12 mouse cellular contexts compared by ENCODE assay signal in the genomic region with DNA sequence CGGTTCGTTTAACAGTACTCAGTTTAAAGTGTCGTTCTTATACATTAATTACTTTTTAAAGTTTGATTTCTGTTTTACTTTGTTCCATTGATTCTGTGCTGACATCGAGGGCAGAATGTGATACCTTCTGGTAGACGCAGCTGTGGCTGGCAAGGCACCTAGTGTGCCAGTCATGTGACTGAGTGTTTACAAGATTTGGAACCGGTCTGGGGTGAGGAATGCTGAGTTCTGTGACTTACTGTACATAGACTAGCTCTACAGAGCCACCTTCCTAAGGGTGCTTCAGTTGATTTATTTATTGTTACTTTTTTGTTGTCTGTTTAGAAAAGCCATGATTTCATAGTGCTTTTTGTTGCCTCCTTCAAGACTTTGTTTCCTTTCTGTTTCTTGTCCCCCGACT. TPM values are rescaled to one million over a fixed set of nuclear protein-coding genes. Genes with fewer than 3 reads are reported as not detected.
DNase-seq lines count a peak whose midpoint lies in the region; ATAC-seq and TF ChIP-seq lines count a peak whose summit lies in the region.
"Had no signal": no experiment of that assay in that cellular context is flagged by ENCODE, and none has a peak within 500 bp of the region (broad histone marks: within the 10 kb centered on the region; RNA-seq: fewer than 3 reads in every experiment).

No protein-coding gene starts in this region.

- H3K4me2 ChIP-seq in forebrain, embryonic 16.5 days (ENCODE audit: low read length), result no peak overlapping the region
- no peak overlapping the region for H3K4me2 ChIP-seq in limb, embryonic 15.5 days
- H3K4me2 ChIP-seq in midbrain, embryonic 11.5 days, result no peak overlapping the region
- no peak overlapping the region for H3K4me2 ChIP-seq in stomach, postnatal 0 days (replicated peaks; ENCODE audit: low read depth)
- H3K4me2 ChIP-seq: lung, embryonic 15.5 days had no signal

- 38% methylated on average over 7 of the region's 7 CpGs for WGBS in forebrain, embryonic 16.5 days
- WGBS in forebrain, embryonic 10.5 days, result 89% methylated on average over 7 of the region's 7 CpGs
- WGBS in limb, embryonic 15.5 days, result 48% methylated on average over 7 of the region's 7 CpGs
- WGBS in midbrain, embryonic 11.5 days, result 84% methylated on average over 7 of the region's 7 CpGs
- 54% methylated on average over 7 of the region's 7 CpGs for WGBS in stomach, postnatal 0 days

- peak overlapping the region; percentile 63 for H3K27ac ChIP-seq in forebrain, embryonic 16.5 days (ENCODE audit: low read length)
- H3K27ac ChIP-seq in forebrain, embryonic 10.5 days, result no peak overlapping the region
- H3K27ac ChIP-seq in limb, embryonic 15.5 days, result 0 out of 2 replicates have a peak overlapping the region, but pooled peaks have one; percentile 33
- no peak overlapping the region for H3K27ac ChIP-seq in midbrain, embryonic 11.5 days (ENCODE audit: low read depth, low read length)
- no peak overlapping the region for H3K27ac ChIP-seq in stomach, postnatal 0 days (replicated peaks)

- TF ChIP-seq EP300 in stomach, postnatal 0 days (optimal IDR thresholded peaks at IDR 0.05), result no peak

- H3K4me1 ChIP-seq in forebrain, embryonic 16.5 days (replicated peaks; ENCODE audit: control insufficient read depth, insufficient read depth, low read length), result peaks cover 40% of the 10 kb centered on the region
- H3K4me1 ChIP-seq in forebrain, embryonic 10.5 days, result peaks cover 23% of the 10 kb centered on the region
- H3K4me1 ChIP-seq in limb, embryonic 15.5 days, result peaks cover 30% of the 10 kb centered on the region
- no peaks in the 10 kb centered on the region for H3K4me1 ChIP-seq in midbrain, embryonic 11.5 days (ENCODE audit: control insufficient read depth, insufficient read depth, low read length)
- H3K4me1 ChIP-seq in stomach, postnatal 0 days (replicated peaks; ENCODE audit: control insufficient read depth, insufficient read depth), result no peaks in the 10 kb centered on the region

- DNase-seq in forebrain, embryonic 10.5 days (ENCODE audit: extremely low spot score, low spot score), result no peak
- DNase-seq in urinary bladder, postnatal 14 days (ENCODE audit: low spot score), result peak; percentile 36
- DNase-seq in urinary bladder, postnatal 4 days (ENCODE audit: low spot score in 2 of 2), result no peak
- DNase-seq in adrenal gland, postnatal 4 days (ENCODE audit: low spot score in 2 of 2), result no peak
- no peak for DNase-seq in midbrain, embryonic 11.5 days (ENCODE audit: low spot score, missing footprints)
- DNase-seq in stomach, postnatal 0 days (ENCODE audit: low spot score), result no peak
- DNase-seq: adrenal gland, postnatal 10 days; heart, postnatal 4 days; spleen, adult 18-20 months had no signal

- TF ChIP-seq CTCF in stomach, postnatal 0 days (IDR thresholded peaks at IDR 0.05; ENCODE audit: low read depth), result no peak

- peak; percentile 54 for ATAC-seq in forebrain, embryonic 16.5 days
- no peak for ATAC-seq in limb, embryonic 15.5 days (ENCODE audit: insufficient number of reproducible peaks, low FRiP score, low TSS enrichment, low read depth)
- ATAC-seq in midbrain, embryonic 11.5 days (ENCODE audit: low FRiP score), result no peak
- no peak for ATAC-seq in stomach, postnatal 0 days (ENCODE audit: low FRiP score, low TSS enrichment)

- H3K36me3 ChIP-seq in forebrain, embryonic 16.5 days (ENCODE audit: control insufficient read depth, insufficient read depth), result peaks cover 11% of the 10 kb centered on the region; the same call in 1 of the 2 replicates
- H3K36me3 ChIP-seq in forebrain, embryonic 10.5 days (replicated peaks), result peaks cover 63% of the 10 kb centered on the region
- peaks cover 35% of the 10 kb centered on the region for H3K36me3 ChIP-seq in limb, embryonic 15.5 days
- H3K36me3 ChIP-seq in midbrain, embryonic 11.5 days (ENCODE audit: control insufficient read depth, insufficient read depth, low read length), result 0 out of 2 replicates have a peak, but pooled peaks cover 5% of the 10 kb centered on the region
- no peaks in the 10 kb centered on the region; the same call in 1 of the 2 replicates for H3K36me3 ChIP-seq in stomach, postnatal 0 days (ENCODE audit: control insufficient read depth, insufficient read depth, low read length)

- H3K9me3 ChIP-seq in forebrain, embryonic 16.5 days (ENCODE audit: control insufficient read depth, low read length), result no peaks in the 10 kb centered on the region
- no peaks in the 10 kb centered on the region for H3K9me3 ChIP-seq in forebrain, embryonic 10.5 days
- no peaks in the 10 kb centered on the region for H3K9me3 ChIP-seq in limb, embryonic 15.5 days
- no peaks in the 10 kb centered on the region for H3K9me3 ChIP-seq in midbrain, embryonic 11.5 days (ENCODE audit: control insufficient read depth, low read length)
- no peaks in the 10 kb centered on the region for H3K9me3 ChIP-seq in stomach, postnatal 0 days (ENCODE audit: control insufficient read depth, low read length)
- H3K9me3 ChIP-seq: lung, embryonic 15.5 days had no signal

- no peak overlapping the region for H3K4me3 ChIP-seq in forebrain, embryonic 16.5 days (replicated peaks; ENCODE audit: low read length)
- no peak overlapping the region for H3K4me3 ChIP-seq in forebrain, embryonic 10.5 days
- H3K4me3 ChIP-seq in limb, embryonic 15.5 days, result no peak overlapping the region
- no peak overlapping the region for H3K4me3 ChIP-seq in midbrain, embryonic 11.5 days (ENCODE audit: low read depth, low read length)
- no peak overlapping the region for H3K4me3 ChIP-seq in stomach, postnatal 0 days (ENCODE audit: low read depth, low read length)
- H3K4me3 ChIP-seq: lung, embryonic 15.5 days had no signal

- H3K27me3 ChIP-seq in forebrain, embryonic 16.5 days (replicated peaks; ENCODE audit: control insufficient read depth, insufficient read depth, low read length), result no peaks in the 10 kb centered on the region
- H3K27me3 ChIP-seq in forebrain, embryonic 10.5 days (ENCODE audit: poor library complexity, severe bottlenecking), result no peaks in the 10 kb centered on the region
- no peaks in the 10 kb centered on the region for H3K27me3 ChIP-seq in limb, embryonic 15.5 days
- no peaks in the 10 kb centered on the region for H3K27me3 ChIP-seq in midbrain, embryonic 11.5 days (ENCODE audit: control insufficient read depth, insufficient read depth, low read length)
- H3K27me3 ChIP-seq in stomach, postnatal 0 days (ENCODE audit: control insufficient read depth, insufficient read depth, low read length), result no peaks in the 10 kb centered on the region
- H3K27me3 ChIP-seq: lung, embryonic 15.5 days had no signal

- no peak overlapping the region for H3K9ac ChIP-seq in forebrain, embryonic 16.5 days (replicated peaks; ENCODE audit: low read depth, low read length)
- no peak overlapping the region for H3K9ac ChIP-seq in limb, embryonic 15.5 days
- H3K9ac ChIP-seq in midbrain, embryonic 11.5 days (ENCODE audit: low read length), result no peak overlapping the region
- no peak overlapping the region for H3K9ac ChIP-seq in stomach, postnatal 0 days (ENCODE audit: low read length)
- H3K9ac ChIP-seq: lung, embryonic 15.5 days had no signal

RNA-seq across cellular contexts. Expression of a gene that starts 18.1 kb away (rescaled TPM):
- polyA plus RNA-seq in forebrain, embryonic 16.5 days (2015; fragmentation: Nextera tagmentation; extraction: Ambion mirVana), result 5.9 TPM in 2 replicates
- 14.9 and 15.7 TPM in 2 replicates for polyA plus RNA-seq in forebrain, embryonic 10.5 days (2016; fragmentation: Nextera tagmentation; extraction: Ambion mirVana)
- 55.9 and 61.4 TPM in 2 replicates for polyA plus RNA-seq in limb, embryonic 15.5 days (2015; fragmentation: Nextera tagmentation; extraction: Ambion mirVana)
- 10 to 100 TPM in 1 of 2 experiments, 1 to 10 TPM in 1; 7.2 to 10.2 TPM for total RNA-seq in adrenal gland, postnatal 4 days (2021)
- 12.3 and 14.6 TPM in 2 replicates for polyA plus RNA-seq in midbrain, embryonic 11.5 days (2014; fragmentation: Nextera tagmentation; extraction: Ambion mirVana)
- 112 and 129 TPM in 2 replicates for polyA plus RNA-seq in stomach, postnatal 0 days (2015; fragmentation: Nextera tagmentation; extraction: Ambion mirVana)

Comparison
In these comparisons a context has a peak if more than half of its experiments do, and no peak if none do; other contexts are left out.
1. H3K27ac ChIP-seq: peak in forebrain, embryonic 16.5 days (single experiment) and limb, embryonic 15.5 days (single experiment); none in forebrain, embryonic 10.5 days (single experiment), midbrain, embryonic 11.5 days (single experiment) and stomach, postnatal 0 days (single experiment).